Mouse (Mus musculus) megakaryocyte-erythroid progenitor cell, adult 5 weeks (primary cell): ENCODE data around the gene Pgrmc2. TPM values are rescaled to one million over a fixed set of nuclear protein-coding genes. Genes with fewer than 3 reads are reported as not detected.

Source experiments
- polyA plus RNA-seq: library from polyadenylated mRNA; stranded (reverse); fragments of >175 nt; gene quantifications from 2 replicates; pipeline ENCODE4 v1.2.3, GENCODE M21; 2012

Pgrmc2 gene
- 16.3 and 21.4 TPM in 2 replicates for polyA plus RNA-seq

DNA sequence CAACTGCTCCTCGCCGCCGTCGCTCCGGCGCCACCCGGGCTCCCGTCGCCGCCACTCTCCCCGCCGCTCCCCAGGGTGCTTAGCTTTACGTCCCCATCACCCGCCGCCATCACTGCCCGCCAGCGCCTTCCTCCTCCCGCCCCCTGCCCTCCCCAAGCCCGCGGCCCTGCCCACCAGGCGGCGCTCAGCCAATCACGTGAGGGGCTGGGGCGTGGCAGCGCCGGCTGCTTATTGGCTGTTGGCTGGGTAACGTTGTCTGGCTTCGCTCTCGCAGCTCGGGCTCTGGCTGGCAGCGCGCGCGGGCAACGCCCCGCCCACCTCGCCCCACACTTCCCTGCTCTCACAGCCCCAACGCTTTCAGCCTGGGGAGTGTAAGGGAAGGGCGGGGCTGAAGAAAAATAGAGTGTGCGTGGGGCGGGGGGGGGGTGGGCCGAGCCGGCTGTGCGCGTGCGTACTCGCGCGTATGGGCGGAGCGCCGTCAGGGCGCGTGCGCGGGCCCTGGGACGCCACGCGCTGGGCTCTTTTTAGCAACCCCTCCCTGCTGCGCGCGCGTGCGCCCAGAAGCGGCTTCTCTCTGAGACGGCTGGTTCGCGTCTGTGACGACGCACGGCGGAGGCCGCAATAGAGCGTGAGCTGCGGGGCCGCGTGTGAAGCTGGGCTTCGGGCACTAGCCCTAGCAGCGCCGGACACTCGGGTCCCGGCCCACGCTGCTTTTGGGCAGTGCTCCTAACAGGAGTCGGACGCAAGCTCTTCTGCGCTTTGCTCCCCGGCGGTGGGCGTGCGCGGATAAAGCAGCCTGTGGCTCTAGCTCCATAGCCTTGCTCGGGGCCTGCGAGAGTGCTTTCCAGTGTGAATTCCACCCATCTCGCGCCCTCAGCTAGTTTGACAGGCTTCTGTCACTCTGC, at the start of gene Pgrmc2:
Pgrmc2 (minus strand) TSS at position 162 of the 905 bp plus-strand sequence.

Other genes starting within 250 kb of the Pgrmc2 start
- 1.4 and 3.5 TPM in 2 replicates for gene Mfsd8, start 236.2 kb downstream of the Pgrmc2 start, polyA plus RNA-seq
- 0.40 and 1.4 TPM in 2 replicates for gene Abhd18, start 236.1 kb downstream of the Pgrmc2 start, polyA plus RNA-seq
- gene 1700034I23Rik, start 180.5 kb downstream of the Pgrmc2 start, polyA plus RNA-seq: not detected in 2 replicates
- 15.6 and 19.6 TPM in 2 replicates for gene Larp1b, start 133.2 kb downstream of the Pgrmc2 start, polyA plus RNA-seq